Mouse (Mus musculus): ENCODE results near the gene Eogt. TPM values are rescaled to one million over a fixed set of nuclear protein-coding genes. Genes with fewer than 3 reads are reported as not detected.

Gene Eogt
- polyA plus RNA-seq (2016; fragmentation: Nextera tagmentation; extraction: Ambion mirVana), result 12.2 and 12.6 TPM in 2 replicates

DNA sequence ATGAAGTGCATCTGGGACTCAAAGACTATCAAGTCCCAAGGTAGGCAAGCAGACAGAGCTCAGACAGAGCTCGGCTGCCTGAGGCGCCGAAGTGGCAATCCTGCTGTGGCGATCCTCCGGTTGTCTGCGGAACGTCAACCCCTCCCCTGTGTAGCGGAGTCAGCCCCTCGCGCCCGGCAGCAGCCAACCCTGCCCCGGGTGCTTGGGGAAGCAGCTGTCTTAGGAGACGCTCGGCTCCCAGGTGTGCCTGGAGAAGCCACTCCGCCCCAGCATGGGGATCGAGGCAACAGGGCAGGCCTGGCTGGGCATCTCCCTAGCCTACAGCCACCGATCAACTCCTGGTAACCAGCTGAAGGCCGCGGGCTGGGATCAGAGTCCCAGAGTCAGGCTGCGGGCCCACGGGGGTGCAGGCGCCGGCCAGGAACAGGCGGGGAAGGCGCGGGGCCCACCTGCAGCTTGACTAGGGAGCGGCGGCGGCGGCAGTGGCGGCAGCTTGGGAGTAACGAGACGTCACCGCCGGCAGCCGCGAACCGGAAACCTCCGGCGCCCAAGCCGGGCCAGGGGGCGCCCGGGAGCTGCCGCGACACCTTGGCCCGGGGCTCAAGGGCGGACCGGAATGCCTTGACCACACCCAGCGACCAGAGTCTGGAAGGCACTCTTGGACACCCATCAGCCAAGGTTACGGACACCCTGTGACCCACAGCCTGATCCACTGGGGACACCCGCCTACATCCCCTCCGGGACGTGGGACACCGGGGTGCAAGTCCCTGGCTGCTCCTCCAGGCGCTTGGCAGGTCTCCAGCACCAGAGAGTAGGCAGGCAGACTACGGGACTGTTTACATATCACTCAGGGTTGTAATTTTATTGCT is at the start of gene Eogt:
TSS of gene Eogt (minus strand) at position 800 of the 869 bp plus-strand sequence.
- no peaks in the 10 kb centered on the region for H3K27me3 ChIP-seq
- H3K4me1 ChIP-seq, result peaks cover 30% of the 10 kb centered on the region

DNA sequence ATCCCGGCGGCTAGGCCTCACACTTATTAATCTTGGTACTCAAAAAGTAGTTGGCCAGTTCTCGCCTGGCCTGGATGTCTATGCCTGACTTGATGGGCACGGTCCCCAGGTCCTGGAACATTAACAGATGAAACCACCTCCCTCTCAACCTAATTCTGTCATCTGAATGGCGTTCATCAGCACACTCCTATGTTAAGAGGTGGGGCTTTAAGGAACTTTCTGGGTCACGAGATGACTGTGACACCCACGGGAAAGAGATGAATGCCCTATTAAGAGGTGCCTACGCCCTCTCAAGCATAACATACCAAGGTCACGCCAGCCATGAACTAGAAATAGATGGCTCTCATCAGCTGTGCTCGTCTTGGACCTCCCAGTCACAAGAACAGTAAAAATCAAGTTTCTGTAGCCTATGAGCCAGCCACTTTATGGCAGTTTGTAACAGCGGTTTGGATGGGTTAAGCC is 30.4 kb upstream of the Eogt start:
- WGBS, result 10% methylated on average over 11 of the region's 11 CpGs
- Histone ChIP-seq H3K27ac (peak overlapping the region; percentile 95), H3K9ac (peak overlapping the region; percentile 97)

More for the DNA sequence above, at the start of gene Eogt:
- WGBS, result under 1% methylated on average over 56 of the region's 56 CpGs
- no peaks in the 10 kb centered on the region for H3K9me3 ChIP-seq (replicated peaks)
- peak within 1 kb of the TSS; percentile 93 for H3K4me2 ChIP-seq (replicated peaks)
- peak within 1 kb of the TSS; percentile 58 for H3K4me3 ChIP-seq
- peak within 1 kb of the TSS; percentile 74 for H3K9ac ChIP-seq
- peak; percentile 80 for ATAC-seq (ENCODE audit: low FRiP score)
- no peaks in the 10 kb centered on the region for H3K36me3 ChIP-seq
- peak within 1 kb of the TSS; percentile 79 for H3K27ac ChIP-seq

DNA sequence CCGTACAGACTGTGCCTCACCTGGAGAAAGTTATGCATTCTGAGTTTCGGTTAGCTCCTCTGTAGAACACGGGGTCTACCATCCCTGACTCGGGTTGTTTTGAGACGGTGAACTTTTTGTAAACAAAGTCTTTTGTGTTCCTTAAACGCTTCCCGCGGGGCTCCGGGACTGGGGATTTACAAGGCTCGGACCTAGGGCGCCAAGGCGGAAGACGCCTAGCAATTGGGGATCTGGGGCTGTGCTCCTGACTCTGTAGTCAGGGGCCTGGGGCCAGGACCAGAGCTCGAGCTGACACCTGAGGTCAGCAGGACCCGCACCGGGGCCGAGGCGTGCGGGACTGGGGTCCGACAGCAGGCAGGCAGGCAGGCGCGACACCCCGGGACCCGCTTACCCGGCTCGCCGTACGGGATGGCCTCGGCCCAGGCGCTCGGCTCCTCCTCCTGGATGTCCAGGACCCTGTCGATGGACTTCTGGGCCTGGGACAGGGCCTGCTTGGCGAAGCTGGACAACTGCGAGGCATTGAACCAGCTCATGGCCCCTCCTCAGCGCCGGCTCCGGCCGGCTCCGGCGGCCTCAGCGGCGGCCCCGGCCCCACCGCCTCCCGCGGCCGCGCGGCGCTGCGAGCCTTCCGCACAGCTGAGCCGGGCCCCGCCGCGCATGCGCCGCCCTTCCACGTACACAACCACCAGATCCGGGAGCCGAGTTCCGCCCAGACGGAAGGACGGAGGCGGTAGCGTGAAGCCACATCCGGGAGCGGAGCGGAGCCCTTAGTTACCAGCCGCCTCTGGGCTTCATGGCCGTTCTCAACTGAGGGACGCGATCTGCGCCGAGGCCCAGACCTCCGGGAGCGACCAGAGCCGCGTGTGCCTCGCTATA is 29.7 kb upstream of the Eogt start, which contains the start of gene Tmf1:
TSS of gene Tmf1 (minus strand) at position 632 of the 876 bp plus-strand sequence.
- ATAC-seq (ENCODE audit: low FRiP score), result peak; percentile 97
- Histone ChIP-seq H3K9ac (peak within 1 kb of the TSS; percentile 97), H3K4me2 (replicated peaks) (peak within 1 kb of the TSS; percentile 69), H3K27me3 (no peaks in the 10 kb centered on the region), H3K4me1 (peaks cover 15% of the 10 kb centered on the region), H3K4me3 (peak within 1 kb of the TSS; percentile 95), H3K36me3 (peaks cover 13% of the 10 kb centered on the region), H3K27ac (peak within 1 kb of the TSS; percentile 95), H3K9me3 (replicated peaks) (no peaks in the 10 kb centered on the region)
- under 1% methylated on average over 75 of the region's 80 CpGs for WGBS

More for the DNA sequence above, 30.4 kb upstream of the Eogt start:
- peaks cover 15% of the 10 kb centered on the region for H3K4me1 ChIP-seq
- peak overlapping the region; percentile 69 for H3K4me2 ChIP-seq (replicated peaks)
- peak overlapping the region; percentile 95 for H3K4me3 ChIP-seq
- no peaks in the 10 kb centered on the region for H3K27me3 ChIP-seq
- peaks cover 13% of the 10 kb centered on the region for H3K36me3 ChIP-seq
- ATAC-seq (ENCODE audit: low FRiP score), result no peak; the same call in none of the 2 replicates
- H3K9me3 ChIP-seq (replicated peaks), result no peaks in the 10 kb centered on the region

DNA sequence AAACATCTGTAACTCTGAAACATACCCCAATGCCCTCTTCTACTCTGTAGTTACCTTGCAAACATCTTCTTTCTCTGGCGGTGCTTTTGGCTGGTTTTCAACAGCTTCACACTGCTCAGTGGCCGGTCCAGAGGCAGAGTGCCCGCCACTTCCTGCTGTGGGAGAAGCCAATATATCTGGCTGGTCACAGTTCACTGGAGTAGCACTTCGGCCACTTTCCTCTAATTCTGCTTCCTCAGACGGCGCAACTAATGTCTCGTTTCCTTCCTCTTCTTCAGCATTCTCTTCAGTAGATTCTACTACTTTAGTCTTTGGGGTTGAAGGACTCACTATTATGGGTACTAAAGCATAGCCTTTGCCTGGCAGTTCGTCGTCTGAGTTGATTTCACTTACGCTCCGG is 26.7 kb upstream of the Eogt start:
- 79% methylated on average over 11 of the region's 11 CpGs for WGBS
- Histone ChIP-seq H3K27me3 (no peaks in the 10 kb centered on the region), H3K36me3 (peaks cover 31% of the 10 kb centered on the region)

DNA sequence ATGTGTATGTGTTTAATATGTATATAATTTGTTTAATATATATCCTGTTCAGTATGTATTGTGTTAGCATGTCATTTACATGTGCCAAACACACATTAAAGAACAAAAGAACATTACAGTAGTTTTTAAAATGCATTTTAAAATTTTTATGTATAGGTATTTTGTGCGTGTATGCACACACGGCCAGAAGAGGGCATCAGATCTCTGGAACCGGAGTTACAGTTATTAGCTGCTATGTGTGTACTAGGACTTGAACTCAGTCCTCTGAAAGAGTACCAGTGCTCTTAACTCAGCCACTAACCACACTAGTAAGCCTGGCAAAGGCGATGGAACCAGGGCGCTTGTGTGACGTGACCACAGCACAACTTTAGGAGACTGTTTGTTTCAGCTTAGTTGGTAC is 1.2 kb upstream of the Eogt start:
- H3K9ac ChIP-seq, result no peak overlapping the region
- H3K4me3 ChIP-seq, result no peak overlapping the region
- H3K9me3 ChIP-seq (replicated peaks), result no peaks in the 10 kb centered on the region
- H3K27ac ChIP-seq, result no peak overlapping the region
- H3K4me2 ChIP-seq (replicated peaks), result no peak overlapping the region
- ATAC-seq (ENCODE audit: low FRiP score), result no peak
- 77% methylated on average over 6 of the region's 6 CpGs for WGBS
- peaks cover 24% of the 10 kb centered on the region for H3K4me1 ChIP-seq
- no peaks in the 10 kb centered on the region for H3K27me3 ChIP-seq
- no peaks in the 10 kb centered on the region for H3K36me3 ChIP-seq

More for the DNA sequence above, 26.7 kb upstream of the Eogt start:
- no peak overlapping the region for H3K9ac ChIP-seq
- H3K27ac ChIP-seq, result no peak overlapping the region
- no peaks in the 10 kb centered on the region for H3K9me3 ChIP-seq (replicated peaks)
- no peak overlapping the region for H3K4me2 ChIP-seq (replicated peaks)
- no peak for ATAC-seq (ENCODE audit: low FRiP score)
- no peak overlapping the region for H3K4me3 ChIP-seq
- H3K4me1 ChIP-seq, result peaks cover 15% of the 10 kb centered on the region

DNA sequence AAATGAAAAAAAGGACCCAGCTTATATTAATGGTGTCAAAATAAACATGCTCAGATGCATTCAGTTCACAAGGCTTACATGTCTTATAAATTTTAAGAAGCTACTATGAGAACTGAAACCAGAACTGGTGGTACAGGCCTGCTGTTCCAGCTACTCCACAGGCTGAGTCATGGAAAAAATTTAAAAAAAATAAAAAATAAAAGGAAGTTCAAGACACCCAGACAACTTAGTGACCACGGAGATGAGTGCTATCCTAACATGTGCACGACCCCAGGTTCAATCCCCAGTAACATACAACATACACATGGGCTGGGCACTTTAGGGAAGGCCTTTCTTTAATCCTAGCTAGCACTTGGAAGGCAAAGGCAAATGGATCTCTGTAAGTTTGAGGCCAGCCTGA is 739 bp upstream of the Eogt start:
- Histone ChIP-seq H3K4me2 (replicated peaks) (no peak overlapping the region), H3K4me3 (no peak overlapping the region), H3K27ac (no peak overlapping the region), H3K9ac (no peak overlapping the region), H3K9me3 (replicated peaks) (no peaks in the 10 kb centered on the region), H3K4me1 (peaks cover 24% of the 10 kb centered on the region), H3K36me3 (no peaks in the 10 kb centered on the region), H3K27me3 (no peaks in the 10 kb centered on the region)
- 89% methylated on average over 2 of the region's 2 CpGs for WGBS
- no peak for ATAC-seq (ENCODE audit: low FRiP score)

DNA sequence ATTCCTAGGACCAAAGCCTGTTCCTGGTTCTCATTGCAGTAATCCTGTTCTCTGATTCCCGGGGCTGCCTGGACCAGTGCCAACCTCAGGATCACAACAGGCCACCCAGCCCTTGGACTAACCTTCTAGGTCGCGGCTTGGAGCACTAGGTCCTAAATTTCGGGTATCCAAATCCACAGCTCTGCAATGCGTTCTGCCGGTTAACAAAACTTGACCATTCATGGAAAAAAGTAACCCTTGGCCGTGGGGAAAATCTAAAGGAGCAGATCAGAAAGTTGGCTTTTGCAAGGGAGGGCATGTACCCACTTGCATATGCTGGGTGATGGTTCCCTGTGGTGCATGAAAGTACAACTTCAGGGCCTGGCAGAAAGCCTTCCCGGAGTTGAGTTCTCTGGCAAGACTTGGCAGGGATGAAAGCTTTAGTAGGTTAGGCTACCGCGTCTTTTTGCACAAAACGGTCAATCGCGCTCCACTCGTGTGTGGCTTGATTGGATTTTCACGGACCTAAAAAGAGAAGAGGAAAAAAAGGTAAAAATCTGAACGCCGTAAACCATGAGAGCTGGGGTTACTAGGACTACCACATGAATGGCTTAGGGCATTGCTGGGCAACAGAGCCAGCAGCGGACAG is 1.1 kb downstream of the Eogt start:
- ATAC-seq (ENCODE audit: low FRiP score), result peak; percentile 46; the same call in 1 of the 2 replicates
- Histone ChIP-seq H3K4me2 (replicated peaks) (peak overlapping the region; percentile 93), H3K27ac (peak overlapping the region; percentile 79), H3K9ac (peak overlapping the region; percentile 74), H3K4me3 (peak overlapping the region; percentile 58), H3K9me3 (replicated peaks) (no peaks in the 10 kb centered on the region), H3K27me3 (no peaks in the 10 kb centered on the region), H3K36me3 (no peaks in the 10 kb centered on the region), H3K4me1 (peaks cover 30% of the 10 kb centered on the region)
- 18% methylated on average over 18 of the region's 18 CpGs for WGBS

DNA sequence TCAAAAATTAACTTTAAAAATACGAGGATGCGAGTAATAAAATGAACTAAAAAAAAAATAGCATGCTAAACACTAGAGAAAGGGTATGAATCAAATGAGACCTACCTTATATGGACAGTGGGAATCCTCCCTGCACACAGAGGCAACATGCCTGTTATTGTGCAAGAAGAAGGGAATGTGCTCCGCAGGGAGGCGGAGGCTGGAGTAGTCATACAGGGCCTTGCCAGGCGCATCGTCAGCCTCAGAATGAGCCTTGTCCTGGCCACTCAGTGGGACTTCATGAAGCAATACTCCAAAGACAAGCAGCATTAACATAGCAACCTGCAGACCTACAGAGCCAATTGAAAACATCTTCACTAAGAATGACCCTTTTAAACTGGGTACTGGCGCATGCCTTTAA is 3.8 kb downstream of the Eogt start:
- Histone ChIP-seq H3K36me3 (0 out of 2 replicates have a peak, but pooled peaks cover 5% of the 10 kb centered on the region), H3K9me3 (replicated peaks) (no peaks in the 10 kb centered on the region), H3K4me3 (no peak overlapping the region), H3K4me2 (replicated peaks) (no peak overlapping the region), H3K9ac (no peak overlapping the region), H3K4me1 (peaks cover 30% of the 10 kb centered on the region), H3K27me3 (no peaks in the 10 kb centered on the region), H3K27ac (no peak overlapping the region)
- 85% methylated on average over 7 of the region's 7 CpGs for WGBS
- ATAC-seq (ENCODE audit: low FRiP score), result no peak

DNA sequence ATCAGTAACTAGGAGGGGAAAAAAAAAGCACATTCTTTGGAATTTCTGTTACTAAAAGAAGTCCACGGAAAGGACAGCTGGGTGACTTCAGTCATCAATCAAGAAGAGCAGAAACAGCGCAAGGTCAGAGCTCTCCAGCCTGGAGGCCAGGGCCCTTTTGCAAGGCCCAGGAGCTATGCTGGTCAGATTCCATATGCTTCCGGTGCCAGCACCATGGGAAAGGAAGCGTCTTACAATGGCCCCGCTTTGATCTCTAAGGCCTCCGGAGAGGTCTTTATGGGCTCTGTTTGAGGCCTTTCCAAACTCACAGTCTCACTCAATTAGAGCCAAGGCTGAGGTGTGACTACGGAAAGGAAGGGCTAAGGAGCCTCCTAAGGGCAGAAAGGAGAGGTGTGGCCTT is 4.6 kb downstream of the Eogt start:
- 28% methylated on average over 7 of the region's 7 CpGs for WGBS
- H3K27ac ChIP-seq, result no peak overlapping the region

DNA sequence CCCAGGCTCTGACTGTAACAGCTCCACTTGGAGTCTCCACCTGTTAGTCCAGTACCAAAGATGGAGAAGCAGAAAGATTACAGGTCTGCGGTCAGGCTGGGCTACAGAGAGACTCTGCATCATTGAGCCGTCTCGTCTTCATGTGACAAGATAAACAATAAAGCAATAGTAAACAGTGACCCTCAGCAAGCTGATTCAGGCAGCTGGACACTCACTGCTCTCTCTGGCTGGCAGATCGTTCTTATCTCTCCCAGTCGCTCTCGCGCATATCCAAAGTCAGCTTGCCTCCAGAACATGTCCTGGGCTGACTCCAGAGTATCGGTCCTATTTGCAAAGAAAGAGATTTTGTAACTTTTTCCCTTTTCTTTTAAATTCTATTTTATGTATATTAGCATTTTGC is 6.4 kb downstream of the Eogt start:
- WGBS, result 83% methylated on average over 8 of the region's 8 CpGs
- H3K27me3 ChIP-seq, result no peaks in the 10 kb centered on the region
- H3K9me3 ChIP-seq (replicated peaks), result no peaks in the 10 kb centered on the region
- no peak overlapping the region for H3K4me3 ChIP-seq
- H3K4me1 ChIP-seq, result peaks cover 15% of the 10 kb centered on the region
- no peak overlapping the region for H3K27ac ChIP-seq
- H3K9ac ChIP-seq, result no peak overlapping the region
- H3K36me3 ChIP-seq, result 0 out of 2 replicates have a peak, but pooled peaks cover 5% of the 10 kb centered on the region
- no peak overlapping the region for H3K4me2 ChIP-seq (replicated peaks)
- ATAC-seq (ENCODE audit: low FRiP score), result no peak

More for the DNA sequence above, 4.6 kb downstream of the Eogt start:
- no peaks in the 10 kb centered on the region for H3K27me3 ChIP-seq
- H3K9ac ChIP-seq, result no peak overlapping the region
- H3K36me3 ChIP-seq, result 0 out of 2 replicates have a peak, but pooled peaks cover 5% of the 10 kb centered on the region
- H3K4me3 ChIP-seq, result no peak overlapping the region
- no peak overlapping the region for H3K4me2 ChIP-seq (replicated peaks)
- peaks cover 29% of the 10 kb centered on the region for H3K4me1 ChIP-seq
- no peak for ATAC-seq (ENCODE audit: low FRiP score)
- H3K9me3 ChIP-seq (replicated peaks), result no peaks in the 10 kb centered on the region

DNA sequence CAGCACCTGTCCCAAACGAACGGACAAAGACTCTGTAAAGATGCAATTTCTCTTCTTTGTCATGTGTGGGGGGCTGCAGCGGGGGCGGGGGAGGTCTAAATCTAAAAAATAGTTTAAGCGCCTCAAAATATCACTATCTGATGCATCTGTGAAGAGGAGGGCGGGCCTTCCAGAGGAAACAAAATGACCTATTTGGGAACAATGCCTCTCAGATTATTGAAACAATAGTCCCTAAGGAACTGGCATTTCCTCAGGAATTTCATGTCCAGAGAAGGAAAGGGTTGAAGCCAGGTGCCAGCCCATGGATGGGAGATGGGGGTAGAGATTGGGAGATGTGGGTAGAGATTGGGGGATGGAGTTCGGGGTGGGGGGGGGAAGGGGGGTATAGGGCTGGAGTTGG is 7.2 kb downstream of the Eogt start:
- Histone ChIP-seq H3K36me3 (0 out of 2 replicates have a peak, but pooled peaks cover 5% of the 10 kb centered on the region), H3K27me3 (no peaks in the 10 kb centered on the region), H3K4me3 (no peak overlapping the region), H3K4me2 (replicated peaks) (no peak overlapping the region), H3K9me3 (replicated peaks) (no peaks in the 10 kb centered on the region), H3K9ac (no peak overlapping the region), H3K4me1 (peaks cover 7% of the 10 kb centered on the region), H3K27ac (no peak overlapping the region)
- ATAC-seq (ENCODE audit: low FRiP score), result no peak
- WGBS, result 88% methylated on average over 7 of the region's 7 CpGs

Measured in hindbrain, embryonic 12.5 days (tissue).